Mouse (Mus musculus) cortical plate, adult 2 months (tissue): ENCODE data around the gene Khdc1c.

ENCODE experiments used
- CTCF ChIP-seq: fragments of 200-500 bp; IDR thresholded peaks from 2 replicates; pipeline ENCODE4 v1.5.1; 2011; ENCODE audit warnings: mild to moderate bottlenecking, control low read depth, low read length; ENCODE audit not compliant: insufficient read depth; ENCODE audit errors: extremely low read depth
- POLR2A ChIP-seq: fragments of 200-500 bp; IDR thresholded peaks from 2 replicates; pipeline ENCODE4 v1.6.1; 2011; ENCODE audit warnings: mild to moderate bottlenecking, low read length, control low read depth; ENCODE audit not compliant: insufficient read depth; ENCODE audit errors: extremely low read depth

DNA sequence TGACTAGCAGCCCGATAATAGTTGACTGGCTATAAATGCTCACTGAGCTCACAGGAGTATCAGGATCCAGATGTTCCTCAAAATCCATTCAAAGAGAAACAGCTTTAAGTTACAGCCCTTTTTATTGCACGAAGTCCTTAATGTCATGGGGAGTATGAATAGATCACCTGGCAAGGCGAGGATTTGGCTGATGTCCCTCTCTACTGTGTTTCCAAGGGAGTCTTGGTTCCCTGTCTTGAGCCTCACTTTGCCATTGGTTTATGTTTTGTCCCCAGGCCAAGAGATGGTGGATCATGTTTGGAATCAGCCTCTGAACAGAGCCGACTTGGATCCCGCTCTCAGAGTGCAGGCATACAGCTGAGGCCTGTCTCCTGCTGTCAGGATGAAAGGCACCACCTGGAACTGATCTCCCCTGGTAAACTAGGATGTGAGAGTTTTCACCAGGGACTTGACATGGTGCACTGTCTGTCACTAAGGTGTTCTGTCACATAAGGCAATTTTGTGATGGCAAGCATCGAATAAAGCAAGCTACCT, 23.1 kb downstream of the Khdc1c start:
- TF ChIP-seq CTCF (no peak), POLR2A (no peak)
